Mouse (Mus musculus): Measurements from ENCODE around the gene Cbx4.
A peak's percentile ranks its signal among the peaks of the same experiment; 100 is the strongest.

Gene Cbx4

GRCm38 (mm10) chr11:119057291-119057690 is 28.7 kb downstream of the Cbx4 start:
- no peak for DNase-seq (ENCODE audit: inconsistent ontology term)

- peak; percentile 48 for DNase-seq (ENCODE audit: inconsistent ontology term)
Observed at GRCm38 (mm10) chr11:119056301-119057211, 29.5 kb downstream of the Cbx4 start.

GRCm38 (mm10) chr11:119055571-119056131 is 30.4 kb downstream of the Cbx4 start:
- DNase-seq (ENCODE audit: inconsistent ontology term), result no peak

- no peak for DNase-seq (ENCODE audit: inconsistent ontology term)
Observed at GRCm38 (mm10) chr11:119054351-119055345, 31.4 kb downstream of the Cbx4 start.

- peak; percentile 50 for DNase-seq (ENCODE audit: inconsistent ontology term)
Observed at GRCm38 (mm10) chr11:119053738-119054350, 32.2 kb downstream of the Cbx4 start.

- peak; percentile 90 for DNase-seq (ENCODE audit: inconsistent ontology term)
Observed at GRCm38 (mm10) chr11:119053257-119053670, 32.8 kb downstream of the Cbx4 start.

- peak; percentile 72 for DNase-seq (ENCODE audit: inconsistent ontology term)
Observed at GRCm38 (mm10) chr11:119052661-119053256, 33.3 kb downstream of the Cbx4 start.

GRCm38 (mm10) chr11:119051927-119052660 is 33.9 kb downstream of the Cbx4 start:
- DNase-seq (ENCODE audit: inconsistent ontology term), result no peak

GRCm38 (mm10) chr11:119051426-119051825 is 34.6 kb downstream of the Cbx4 start:
- no peak for DNase-seq (ENCODE audit: inconsistent ontology term)

GRCm38 (mm10) chr11:119050361-119050760 is 35.7 kb downstream of the Cbx4 start:
- no peak for DNase-seq (ENCODE audit: inconsistent ontology term)

- no peak for DNase-seq (ENCODE audit: inconsistent ontology term)
Observed at GRCm38 (mm10) chr11:119048133-119048510, 37.9 kb downstream of the Cbx4 start.

- DNase-seq (ENCODE audit: inconsistent ontology term), result no peak
Observed at GRCm38 (mm10) chr11:119047261-119048132, 38.5 kb downstream of the Cbx4 start.

GRCm38 (mm10) chr11:119046601-119047245 is 39.3 kb downstream of the Cbx4 start:
- DNase-seq (ENCODE audit: inconsistent ontology term), result peak; percentile 63

GRCm38 (mm10) chr11:119044551-119045337 is 41.3 kb downstream of the Cbx4 start:
- no peak for DNase-seq (ENCODE audit: inconsistent ontology term)

GRCm38 (mm10) chr11:119043761-119044550 is 42.1 kb downstream of the Cbx4 start:
- no peak for DNase-seq (ENCODE audit: inconsistent ontology term)

GRCm38 (mm10) chr11:119043273-119043540 is 42.8 kb downstream of the Cbx4 start:
- no peak for DNase-seq (ENCODE audit: inconsistent ontology term)

GRCm38 (mm10) chr11:119042466-119043272 is 43.4 kb downstream of the Cbx4 start:
- DNase-seq (ENCODE audit: inconsistent ontology term), result no peak
